In genomic region chr2:30547455-30548217, GRCm38 (mm10) we compare ENCODE assay signal across 8 mouse cellular contexts. TPM values are rescaled to one million over a fixed set of nuclear protein-coding genes. Genes with fewer than 3 reads are reported as not detected.
DNase-seq lines count a peak whose midpoint lies in the region; ATAC-seq and TF ChIP-seq lines count a peak whose summit lies in the region.

No protein-coding gene starts in this region.

- no peak for TF ChIP-seq POLR2A in spleen, adult 2 months (IDR thresholded peaks at IDR 0.05; ENCODE audit: low read depth, low read length)

- H3K27ac ChIP-seq in spleen, adult 2 months (ENCODE audit: insufficient read depth, low read length) = peak overlapping the region; percentile 51
- H3K27ac ChIP-seq in heart, embryonic 14.5 days (replicated peaks in 1 of 2; ENCODE audit: control insufficient read depth in 1 of 2, insufficient read depth in 1 of 2, low read depth in 2 of 2, low read length in 2 of 2) = peak overlapping the region; percentile 72 to 75
- peak overlapping the region; percentile 65 for H3K27ac ChIP-seq in kidney, postnatal 0 days

- no peaks in the 10 kb centered on the region for H3K9me3 ChIP-seq in heart, embryonic 14.5 days (ENCODE audit: control insufficient read depth, low read length)
- no peaks in the 10 kb centered on the region for H3K9me3 ChIP-seq in kidney, postnatal 0 days (replicated peaks; ENCODE audit: low read length)

- no peak overlapping the region for H3K4me3 ChIP-seq in spleen, adult 2 months (ENCODE audit: extremely low read depth, insufficient read depth, insufficient read length)
- H3K4me3 ChIP-seq in heart, embryonic 14.5 days (ENCODE audit: control insufficient read depth in 1 of 2, insufficient read depth in 1 of 2, low read depth in 1 of 2, low read length in 2 of 2) = no peak overlapping the region
- no peak overlapping the region for H3K4me3 ChIP-seq in kidney, postnatal 0 days (replicated peaks; ENCODE audit: low read depth, low read length)

- no peak overlapping the region for H3K4me2 ChIP-seq in heart, embryonic 14.5 days (ENCODE audit: low read length)
- H3K4me2 ChIP-seq in kidney, postnatal 0 days (ENCODE audit: low read length) = no peak overlapping the region

- DNase-seq in spleen, adult 2 months (ENCODE audit: low read depth in 1 of 2, low spot score in 2 of 2) = peak in 1 of 2 experiments; percentile 31
- no peak for DNase-seq in spleen, postnatal 14 days (ENCODE audit: low spot score in 2 of 2)
- peak; percentile 64 for DNase-seq in kidney, postnatal 0 days (ENCODE audit: low spot score)
- peak; percentile 81 for DNase-seq in lung, postnatal 36 days
- DNase-seq in cerebellum, postnatal 36 days = no peak
- no peak for DNase-seq in cerebellum, adult 8-10 months
- no peak for DNase-seq in urinary bladder, postnatal 10 days (ENCODE audit: low spot score)

- H3K36me3 ChIP-seq in spleen, adult 2 months (ENCODE audit: control insufficient read depth, insufficient read depth, low read length) = no peaks in the 10 kb centered on the region
- no peaks in the 10 kb centered on the region for H3K36me3 ChIP-seq in heart, embryonic 14.5 days (ENCODE audit: control insufficient read depth, insufficient read depth, low read length)
- no peaks in the 10 kb centered on the region for H3K36me3 ChIP-seq in kidney, postnatal 0 days (ENCODE audit: insufficient read depth, low read length)

- TF ChIP-seq CTCF in spleen, adult 2 months (IDR thresholded peaks at IDR 0.05; ENCODE audit: extremely low read depth, insufficient read depth, insufficient read length, insufficient replicate concordance) = no peak
- TF ChIP-seq CTCF in kidney, postnatal 0 days (IDR thresholded peaks at IDR 0.05; ENCODE audit: low read depth) = no peak

- ATAC-seq in heart, embryonic 14.5 days (ENCODE audit: insufficient number of reproducible peaks, insufficient read depth, low FRiP score, low read depth) = peak; percentile 65
- ATAC-seq in kidney, postnatal 0 days (replicated peaks; ENCODE audit: low FRiP score, low read depth) = 0 out of 2 replicates have a peak, but pooled peaks have one; percentile 42

- WGBS in spleen, adult 2 months = 34% methylated on average over 19 of the region's 19 CpGs
- 57% methylated on average over 19 of the region's 19 CpGs for WGBS in heart, embryonic 14.5 days
- WGBS in kidney, postnatal 0 days = 58% methylated on average over 19 of the region's 19 CpGs

- H3K9ac ChIP-seq in heart, embryonic 14.5 days (ENCODE audit: low read length) = no peak overlapping the region
- no peak overlapping the region for H3K9ac ChIP-seq in kidney, postnatal 0 days (ENCODE audit: low read depth, low read length)

- peaks cover 12% of the 10 kb centered on the region for H3K4me1 ChIP-seq in spleen, adult 2 months (ENCODE audit: control insufficient read depth, insufficient read depth, insufficient read length)
- H3K4me1 ChIP-seq in heart, embryonic 14.5 days (ENCODE audit: control insufficient read depth in 2 of 2, insufficient read depth in 2 of 2, low read length in 2 of 2) = peaks cover 13 to 17% of the 10 kb centered on the region in 2 experiments
- peaks cover 6% of the 10 kb centered on the region; the same call in 1 of the 2 replicates for H3K4me1 ChIP-seq in kidney, postnatal 0 days (replicated peaks; ENCODE audit: insufficient read depth, low read length)

- no peaks in the 10 kb centered on the region for H3K27me3 ChIP-seq in spleen, adult 2 months (ENCODE audit: control insufficient read depth, insufficient read depth, low read length)
- H3K27me3 ChIP-seq in heart, embryonic 14.5 days (ENCODE audit: control insufficient read depth, insufficient read depth, low read length) = no peaks in the 10 kb centered on the region
- no peaks in the 10 kb centered on the region for H3K27me3 ChIP-seq in kidney, postnatal 0 days (ENCODE audit: insufficient read depth, low read length)

RNA-seq across cellular contexts. Expression of gene Cstad, which starts 47.2 kb away (rescaled TPM):
- polyA plus RNA-seq in spleen, adult 2 months (2012; rRNA removed) = 0.85 and 1.5 TPM in 2 replicates
- polyA plus RNA-seq in heart, embryonic 14.5 days (2014; fragmentation: Nextera tagmentation; extraction: Ambion mirVana) = 3.2 and 3.8 TPM in 2 replicates
- 2.1 and 2.7 TPM in 2 replicates for polyA plus RNA-seq in kidney, postnatal 0 days (2015; fragmentation: Nextera tagmentation; extraction: Ambion mirVana)

Comparison
In these comparisons a context has a peak if more than half of its experiments do, and no peak if none do; other contexts are left out.
1. DNase-seq: peak in kidney, postnatal 0 days (single experiment) and lung, postnatal 36 days (single experiment); none in spleen, postnatal 14 days (0 of 2), cerebellum, postnatal 36 days (0 of 2), cerebellum, adult 8-10 months (single experiment) and urinary bladder, postnatal 10 days (single experiment).
2. Peak in every context shown above with its lines, with median percentiles within 50 percentile points of each other: H3K27ac ChIP-seq.